Mouse (Mus musculus): ENCODE measurements around the gene Smpdl3a.

Smpdl3a gene

DNA sequence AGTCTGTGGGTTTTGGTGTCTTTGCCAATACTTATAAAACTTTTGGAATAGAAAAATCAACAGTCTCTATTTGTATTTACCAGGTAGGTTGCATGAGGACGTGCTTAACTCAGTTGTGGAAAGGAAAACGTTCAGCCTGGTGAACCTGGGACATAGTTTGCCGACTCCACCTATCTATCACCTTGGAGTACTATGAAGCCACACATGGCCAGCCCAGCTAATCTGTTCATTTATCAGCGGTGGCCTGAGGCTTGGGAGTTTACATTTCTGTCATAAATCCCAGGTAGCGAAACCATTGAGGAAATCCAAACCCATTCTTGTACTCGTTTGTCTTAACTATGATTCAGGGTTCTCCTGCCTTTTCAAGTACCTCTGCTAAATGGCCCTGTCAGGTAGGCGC is at the start of gene Smpdl3a:
Gene Smpdl3a, plus strand, starts transcription at position 318 of the 400 bp plus-strand sequence.
- DNase-seq (ENCODE audit: low spot score), result no peak

DNA sequence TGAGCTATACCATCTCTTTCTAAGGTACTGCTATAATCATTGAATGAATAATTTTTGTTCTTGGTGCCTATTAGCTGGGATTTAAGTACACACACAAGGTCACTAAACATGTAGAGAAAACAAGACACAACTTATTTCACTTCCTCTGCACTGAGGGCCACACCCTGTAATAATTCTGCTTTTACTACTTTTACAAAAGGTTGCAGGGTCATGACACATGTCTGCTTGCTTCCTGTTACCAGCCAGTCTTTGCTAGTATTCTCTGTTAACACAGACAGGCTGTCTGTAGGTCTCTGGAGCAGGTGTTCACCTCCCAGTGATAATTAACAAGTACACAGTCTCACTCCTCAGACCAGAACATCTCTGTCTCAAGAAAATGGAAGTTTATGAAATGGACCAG is 48.7 kb upstream of the Smpdl3a start:
- no peak for DNase-seq (ENCODE audit: low spot score)

DNA sequence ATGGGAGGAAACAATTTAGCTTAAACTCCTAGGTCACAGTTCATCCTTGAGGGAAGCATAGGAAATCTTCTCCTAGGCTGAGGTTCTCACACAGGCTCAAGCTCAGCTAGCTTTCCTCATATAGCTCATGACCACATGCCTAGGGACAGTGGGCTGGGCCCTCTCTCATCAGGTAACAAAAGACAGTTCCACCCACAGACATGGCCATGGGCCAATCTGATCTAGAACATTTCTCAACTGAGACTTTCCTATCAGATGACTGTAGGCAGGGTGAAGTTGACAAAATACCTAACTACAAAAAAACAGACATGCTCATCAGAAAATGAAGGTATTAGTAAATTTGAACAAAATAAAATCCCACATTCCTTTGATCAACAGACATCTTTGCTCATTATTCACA is 47.0 kb upstream of the Smpdl3a start:
- no peak for DNase-seq (ENCODE audit: low spot score)

DNA sequence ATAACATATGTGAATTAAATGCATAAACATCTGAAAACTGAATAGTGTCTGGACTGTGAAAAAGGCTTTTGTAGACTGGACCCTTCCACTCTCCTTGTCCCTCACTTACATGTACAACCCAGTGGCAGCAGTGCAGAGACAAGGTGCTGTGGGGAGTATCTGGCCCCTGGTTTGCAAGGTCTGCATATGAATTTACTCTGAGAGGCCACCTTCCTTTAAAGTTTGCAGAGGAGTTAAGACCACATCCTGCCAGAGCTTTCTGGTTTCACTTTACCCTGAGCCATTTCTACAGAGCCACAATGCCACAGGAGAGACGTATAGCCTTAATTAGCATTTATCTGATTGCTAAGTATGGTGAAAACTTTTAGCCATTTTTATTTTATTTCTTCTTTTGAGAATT is 40.8 kb upstream of the Smpdl3a start:
- no peak for DNase-seq (ENCODE audit: low spot score)

GRCm38 (mm10) chr10:57755201-57755736 is 38.9 kb upstream of the Smpdl3a start:
- DNase-seq (ENCODE audit: low spot score), result no peak

GRCm38 (mm10) chr10:57758999-57759398 is 35.1 kb upstream of the Smpdl3a start:
- DNase-seq (ENCODE audit: low spot score), result no peak

- no peak for DNase-seq (ENCODE audit: low spot score)
Observed at GRCm38 (mm10) chr10:57760694-57761093, 33.4 kb upstream of the Smpdl3a start.

DNA sequence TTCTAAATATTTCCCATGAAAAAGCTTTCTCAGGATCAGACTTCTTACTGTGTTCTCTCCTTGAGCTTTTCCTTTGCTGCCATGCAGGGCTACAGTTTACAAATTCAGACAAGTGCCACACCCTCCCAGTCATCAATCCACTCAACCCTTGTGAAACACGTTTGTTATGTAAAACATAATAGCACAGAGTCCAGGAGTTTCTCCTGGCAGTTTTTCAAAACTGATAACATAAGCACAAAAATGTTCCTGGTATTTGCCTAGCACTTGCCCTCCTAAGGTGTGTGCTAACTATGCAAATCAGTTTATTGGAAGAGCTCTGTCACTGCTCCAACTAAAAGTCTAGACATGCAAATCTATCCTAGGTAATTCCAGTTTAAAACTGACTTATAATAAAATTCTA is 31.1 kb upstream of the Smpdl3a start:
- DNase-seq (ENCODE audit: low spot score), result no peak

DNA sequence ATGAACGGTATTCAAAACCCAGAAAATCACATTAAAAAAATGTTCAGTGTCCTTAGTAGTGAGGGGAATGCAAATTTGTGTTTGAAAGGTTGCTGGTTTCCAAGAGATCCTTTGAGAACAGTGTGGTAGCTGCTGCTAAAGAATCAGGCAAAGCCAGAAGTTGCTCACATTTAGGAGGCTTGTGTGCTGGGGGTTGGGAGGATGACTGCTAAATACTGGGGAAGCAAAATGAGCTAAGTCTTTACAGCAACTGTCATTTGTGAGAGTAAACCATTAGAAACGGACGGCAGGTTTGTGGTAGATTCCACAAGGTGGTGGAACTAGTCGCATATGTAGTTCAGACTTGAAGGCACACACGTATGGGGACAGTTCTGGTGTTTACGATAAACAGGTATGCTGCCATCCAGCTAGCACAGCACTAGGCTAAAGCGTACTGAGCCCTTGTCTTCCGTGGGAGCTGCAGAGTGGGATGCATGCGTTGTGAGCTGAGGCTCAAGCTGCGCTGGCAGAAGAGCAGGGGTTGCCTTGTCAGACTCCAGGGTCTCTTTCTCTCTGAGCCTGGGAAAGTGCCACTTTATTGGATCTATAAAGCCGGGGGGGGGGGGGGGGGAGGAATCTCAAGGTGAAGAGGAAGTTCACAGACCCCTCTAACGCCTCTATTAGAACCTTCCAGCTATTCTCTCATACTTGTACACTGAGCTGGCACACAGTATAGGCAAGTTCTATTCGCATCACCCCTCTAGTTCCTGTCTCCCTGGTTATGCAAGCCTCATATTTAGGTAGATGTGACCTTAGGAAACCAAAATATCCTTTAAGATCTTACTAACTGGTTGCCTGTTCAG is 10.6 kb upstream of the Smpdl3a start:
- peak; percentile 42 for DNase-seq (ENCODE audit: low spot score)

DNA sequence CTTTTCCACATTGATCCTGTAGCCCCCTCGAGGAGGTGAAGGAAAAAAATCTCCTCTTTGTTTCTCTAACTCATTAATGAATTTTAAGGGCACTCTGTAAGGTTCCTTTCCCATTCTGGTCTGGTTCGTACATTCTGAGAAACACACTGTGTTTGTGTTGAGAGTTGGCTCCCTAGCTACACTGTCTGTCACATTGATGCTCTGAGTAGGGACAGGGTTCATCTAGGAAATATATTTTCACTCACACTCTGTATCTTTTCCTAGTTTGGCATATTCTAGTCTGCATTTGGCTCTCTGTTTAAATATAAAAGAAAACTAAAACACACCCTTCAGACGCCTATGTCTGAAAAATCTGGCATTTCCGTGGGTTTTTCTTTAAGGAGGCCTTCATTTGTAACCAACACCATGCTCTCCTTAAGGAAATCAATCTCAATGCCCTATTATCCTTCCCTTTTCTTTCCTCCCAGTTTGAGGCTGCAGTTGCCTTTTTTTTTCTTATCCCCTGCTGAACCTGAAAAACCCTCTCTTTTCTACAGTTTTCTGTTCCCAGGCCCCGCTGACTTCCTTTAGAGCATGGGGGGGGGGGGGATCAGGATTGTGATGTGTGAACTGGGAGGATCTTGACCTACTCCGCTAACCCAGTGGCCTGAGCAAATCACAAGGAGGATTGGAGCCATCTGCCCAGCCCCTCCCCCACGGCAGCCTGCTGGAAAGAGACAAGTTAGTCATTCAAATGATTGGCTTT is 9.8 kb upstream of the Smpdl3a start:
- peak; percentile 88 for DNase-seq (ENCODE audit: low spot score)

DNA sequence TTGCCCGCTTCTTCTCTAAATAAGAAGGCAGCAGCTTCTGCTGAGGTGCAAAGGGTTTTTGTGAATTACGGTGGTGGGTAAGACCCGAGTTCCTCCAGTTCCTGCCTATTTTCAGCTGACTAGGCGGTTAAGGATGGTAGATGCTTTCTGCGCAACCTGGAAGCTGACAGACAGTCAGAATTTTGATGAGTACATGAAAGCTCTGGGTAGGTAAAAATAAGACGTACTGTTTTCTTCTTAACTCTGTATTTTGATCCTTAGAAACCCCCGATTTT is 9.3 kb upstream of the Smpdl3a start, which contains the start of gene Fabp7:
Gene Fabp7, plus strand, starts transcription at position 6 of the 275 bp plus-strand sequence.
- no peak for DNase-seq (ENCODE audit: low spot score)

DNA sequence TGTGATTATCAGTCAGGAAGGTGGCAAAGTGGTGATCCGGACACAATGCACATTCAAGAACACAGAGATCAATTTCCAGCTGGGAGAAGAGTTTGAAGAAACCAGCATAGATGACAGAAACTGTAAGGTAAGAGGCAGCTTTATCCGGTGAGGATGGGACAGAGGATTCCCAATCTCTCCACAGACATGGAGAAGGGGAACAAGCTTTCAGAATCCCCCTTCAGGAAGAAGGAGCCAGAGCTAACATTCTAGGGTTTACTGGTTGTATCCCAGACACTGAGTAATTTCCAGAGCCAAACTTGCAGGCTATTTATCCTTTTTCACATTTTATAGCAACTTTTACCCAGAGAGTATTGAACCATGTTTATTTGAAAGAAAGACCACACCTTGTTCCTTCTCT is 8.6 kb upstream of the Smpdl3a start:
- DNase-seq (ENCODE audit: low spot score), result peak; percentile 7

- no peak for DNase-seq (ENCODE audit: low spot score)
Observed at GRCm38 (mm10) chr10:57792957-57793356, 1.2 kb upstream of the Smpdl3a start.

DNA sequence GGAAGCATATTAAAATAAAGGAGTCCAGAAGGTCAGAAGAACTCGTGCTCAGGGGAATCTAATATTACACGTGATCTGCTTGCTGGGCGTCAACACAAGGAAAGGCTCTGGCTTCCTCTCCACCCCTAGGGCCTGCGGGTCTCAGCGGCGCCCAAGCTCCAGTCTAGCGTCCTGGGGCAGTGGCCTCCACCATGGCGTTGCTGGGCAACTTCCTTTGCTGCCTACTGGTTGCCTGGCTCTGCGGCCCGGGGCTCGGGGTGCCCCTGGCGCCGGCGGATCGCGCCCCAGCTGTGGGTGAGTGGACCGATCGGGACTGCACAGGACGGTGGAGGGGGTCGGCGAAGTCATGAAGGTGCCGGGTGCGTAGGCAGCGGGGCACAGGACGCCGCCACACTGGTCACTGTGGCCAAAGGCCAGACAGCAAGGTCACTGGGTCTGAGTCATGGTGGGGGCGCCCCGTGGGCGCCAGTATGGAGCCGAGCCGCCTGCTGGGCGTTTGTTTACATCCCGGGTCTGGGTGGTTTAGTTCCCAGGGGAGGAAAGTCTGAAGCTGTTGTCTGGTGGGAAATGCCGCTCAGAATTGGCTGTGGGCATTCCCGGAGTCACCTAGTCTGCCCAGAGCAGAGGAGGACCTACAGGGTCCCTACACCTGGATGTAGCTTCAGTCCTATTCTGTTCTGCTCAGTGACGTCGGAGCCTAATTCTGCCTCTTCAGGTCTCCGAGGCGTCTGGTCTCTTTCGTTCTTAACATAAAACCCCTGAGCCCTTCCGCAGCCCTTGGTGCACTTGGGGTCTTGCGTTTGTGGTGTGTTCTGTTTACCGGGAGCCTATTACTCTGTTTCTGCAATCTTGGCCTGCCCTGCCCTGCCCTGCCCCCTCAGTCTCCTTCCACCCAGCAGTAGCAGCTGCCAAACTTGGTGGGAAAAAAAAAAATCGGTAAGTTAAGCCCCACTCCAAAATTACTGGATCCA is 641 bp downstream of the Smpdl3a start:
- peak; percentile 51 for DNase-seq (ENCODE audit: low spot score)

GRCm38 (mm10) chr10:57795542-57795941 is 1.4 kb downstream of the Smpdl3a start:
- no peak for DNase-seq (ENCODE audit: low spot score)

- peak; percentile 48 for DNase-seq (ENCODE audit: low spot score)
Observed at GRCm38 (mm10) chr10:57796057-57796456, 1.9 kb downstream of the Smpdl3a start.

DNA sequence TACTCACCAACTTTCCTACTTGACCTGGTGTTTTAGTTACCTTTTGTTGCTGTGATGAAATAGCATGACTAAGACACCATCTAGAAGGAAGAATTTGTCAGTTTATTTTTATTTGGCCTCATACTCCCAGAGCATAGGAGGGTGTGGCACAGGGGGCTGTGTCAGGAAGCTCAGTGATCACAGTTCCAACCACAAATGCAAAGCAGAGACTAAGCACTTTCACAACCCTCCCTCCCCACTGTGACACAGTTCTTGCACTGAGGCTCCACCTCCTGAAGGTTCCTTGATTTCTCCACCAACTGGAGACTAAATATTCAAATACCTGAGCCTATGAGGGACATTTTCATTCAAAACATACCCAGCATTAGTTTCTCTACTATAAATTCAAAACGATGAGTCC is 5.4 kb downstream of the Smpdl3a start:
- no peak for DNase-seq (ENCODE audit: low spot score)

DNA sequence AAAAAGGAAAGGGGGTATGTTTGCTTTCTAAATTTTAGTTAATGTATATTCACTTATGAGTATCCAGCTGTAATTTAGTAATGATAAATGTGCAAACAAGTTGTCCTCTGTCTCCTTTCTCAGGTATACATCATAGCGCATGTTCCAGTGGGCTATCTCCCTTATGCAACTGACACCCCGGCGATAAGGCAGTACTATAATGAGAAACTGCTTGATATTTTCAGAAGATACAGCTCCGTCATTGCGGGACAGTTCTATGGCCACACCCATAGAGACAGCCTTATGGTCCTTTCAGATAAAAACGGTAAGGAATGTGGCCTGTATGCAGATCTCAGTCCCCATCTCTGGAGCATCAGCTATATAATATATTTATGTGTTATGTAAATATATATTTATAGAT is 13.6 kb downstream of the Smpdl3a start:
- no peak for DNase-seq (ENCODE audit: low spot score)

GRCm38 (mm10) chr10:57812161-57812856 is 18.2 kb downstream of the Smpdl3a start:
- DNase-seq (ENCODE audit: low spot score), result no peak

DNA sequence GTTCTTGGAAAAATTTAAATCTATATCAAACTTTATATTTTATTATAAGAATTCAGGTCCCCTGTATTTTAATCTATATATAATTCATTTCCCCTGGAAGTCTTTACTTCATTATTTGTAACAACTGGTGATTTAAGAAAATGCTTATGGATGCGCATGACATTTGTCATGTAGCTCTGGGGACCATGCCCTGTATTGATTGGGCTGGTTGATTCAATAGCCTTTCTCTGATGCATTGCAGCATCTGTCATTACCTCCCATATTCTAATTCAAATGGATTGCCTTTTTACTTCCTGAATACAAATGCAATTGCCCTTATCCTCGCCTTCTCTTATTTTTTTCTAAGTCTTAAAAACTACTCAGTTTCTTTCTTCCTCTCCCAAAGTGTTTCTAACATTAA is 20.2 kb downstream of the Smpdl3a start:
- peak; percentile 15 for DNase-seq (ENCODE audit: low spot score)

- no peak for DNase-seq (ENCODE audit: low spot score)
Observed at GRCm38 (mm10) chr10:57815869-57816268, 21.7 kb downstream of the Smpdl3a start.
